Mouse (Mus musculus): ENCODE data around the gene Cldn34c3.
"Not testable (repeated sequence)": the region's sequence is repeated elsewhere in the genome, so short reads cannot be mapped to it uniquely, and the experiment has no call there.

Gene Cldn34c3

GRCm38 (mm10) chrX:123793365-123793764, at the start of gene Cldn34c3:
Cldn34c3 (plus strand) TSS chrX:123793665.
- DNase-seq = not testable (repeated sequence)

Measured in kidney, adult 11 months (tissue).